Mouse (Mus musculus) myocyte (in vitro differentiated cells): Measurements from ENCODE around the gene Fam53a.

Experiments
- E2F4 ChIP-seq: IDR thresholded peaks from one replicate; pipeline ENCODE4 v1.6.1; 2011; ENCODE audit warnings: mild to moderate bottlenecking, control low read depth, moderate library complexity; ENCODE audit not compliant: insufficient read depth
- MAX ChIP-seq: IDR thresholded peaks from one replicate; pipeline ENCODE4 v1.6.1; 2011; ENCODE audit warnings: low read depth, mild to moderate bottlenecking, control low read depth
- MYOD1 ChIP-seq, 3 experiments: IDR thresholded peaks; one replicate each; pipeline ENCODE4 v1.6.1; 2011; ENCODE audit warnings: control low read depth in 2 of 3, low read depth in 2 of 3, mild to moderate bottlenecking in 2 of 3, moderate library complexity in 1 of 3; ENCODE audit not compliant: insufficient read length in 2 of 3, control insufficient read depth in 1 of 3
- MYOG ChIP-seq, 3 experiments: IDR thresholded peaks; one replicate each; pipeline ENCODE4 v1.6.1; 2011; ENCODE audit warnings: control low read depth in 2 of 3, low read depth in 2 of 3, mild to moderate bottlenecking in 2 of 3; ENCODE audit not compliant: insufficient read length in 2 of 3, control insufficient read depth in 1 of 3, insufficient read depth in 1 of 3
- POLR2A ChIP-seq: IDR thresholded peaks from one replicate; pipeline ENCODE4 v1.6.1; 2011; ENCODE audit warnings: low read depth, mild to moderate bottlenecking, control low read depth, moderate library complexity; ENCODE audit not compliant: insufficient read length
- POLR2AphosphoS2 ChIP-seq: IDR thresholded peaks from one replicate; pipeline ENCODE4 v1.6.1; 2011; ENCODE audit warnings: low read depth, control low read depth; ENCODE audit not compliant: insufficient read length
- TCF12 ChIP-seq: IDR thresholded peaks from one replicate; pipeline ENCODE4 v1.6.1; 2011; ENCODE audit warnings: mild to moderate bottlenecking, control low read depth; ENCODE audit not compliant: poor library complexity, insufficient read depth, severe bottlenecking
- USF1 ChIP-seq: IDR thresholded peaks from one replicate; pipeline ENCODE4 v1.6.1; 2011; ENCODE audit warnings: low read depth, mild to moderate bottlenecking, control low read depth, moderate library complexity

DNA sequence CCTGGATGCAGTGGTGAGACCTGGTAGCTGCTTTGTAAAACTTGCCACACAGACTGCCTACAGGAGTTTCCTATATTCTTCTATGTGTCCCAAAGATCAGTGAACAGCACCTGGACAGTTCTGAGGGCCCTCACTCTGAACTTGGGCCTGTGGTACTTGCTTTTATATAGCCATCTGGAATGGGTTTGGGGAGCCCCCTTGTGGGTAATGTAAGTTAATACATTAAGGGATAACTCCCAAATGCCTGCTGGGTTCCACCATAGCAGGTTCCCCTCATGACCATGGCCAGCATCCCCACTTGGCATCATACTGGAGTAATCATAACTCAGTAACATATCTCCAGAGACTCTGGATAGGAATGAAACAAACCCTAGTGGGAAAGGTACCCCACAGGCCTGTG lies 38.8 kb upstream of the Fam53a start:
- no peak for TF ChIP-seq MAX
- TF ChIP-seq MYOD1 (IDR thresholded peaks at IDR 0.05; ENCODE audit: control insufficient read depth in 1 of 3, insufficient read length in 2 of 3, low read depth in 2 of 3) = no peak
- no peak for TF ChIP-seq POLR2AphosphoS2
- no peak for TF ChIP-seq MYOG (IDR thresholded peaks at IDR 0.05; ENCODE audit: control insufficient read depth in 1 of 3, insufficient read depth in 1 of 3, insufficient read length in 2 of 3, low read depth in 2 of 3)
- TF ChIP-seq E2F4 = no peak
- no peak for TF ChIP-seq USF1
- no peak for TF ChIP-seq TCF12
- TF ChIP-seq POLR2A = no peak
